Mouse (Mus musculus): ENCODE measurements around the gene Lin52.

DNA sequence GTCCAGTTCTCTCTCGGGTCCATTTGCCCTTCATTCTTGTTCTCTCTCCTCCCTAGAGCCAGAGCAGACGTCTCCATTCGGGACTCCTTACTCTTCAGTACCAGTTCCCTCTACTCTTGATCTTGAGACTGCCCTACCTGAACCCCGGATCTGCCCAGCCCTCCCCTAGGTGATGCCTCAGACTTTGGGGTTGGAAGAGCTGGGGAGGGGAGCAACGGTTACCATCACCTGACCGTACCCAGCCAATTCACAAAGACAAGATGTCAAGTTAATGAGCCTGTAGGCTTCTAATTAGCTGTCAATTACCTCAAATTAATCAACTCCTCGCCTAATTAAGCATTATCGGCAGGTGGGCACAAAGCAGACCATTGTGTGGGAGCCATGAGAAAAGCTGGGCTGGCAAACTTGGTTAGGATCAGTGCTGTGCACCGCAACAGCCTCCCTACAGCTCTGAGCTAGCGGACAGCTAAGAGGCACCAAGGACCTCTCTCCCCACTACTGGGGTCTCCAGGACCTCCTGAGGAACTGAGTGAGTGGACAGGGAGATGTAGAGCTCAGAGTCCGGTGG lies 90.3 kb downstream of the Lin52 start:
- TF ChIP-seq CTCF (IDR thresholded peaks at IDR 0.05; ENCODE audit: extremely low read depth, insufficient read depth, insufficient read length, insufficient replicate concordance), result no peak
- TF ChIP-seq POLR2A (IDR thresholded peaks at IDR 0.05; ENCODE audit: low read depth, low read length), result no peak

Data from spleen, adult 2 months (tissue).